Comparison of ENCODE assay signal across 16 mouse cellular contexts in genomic region chr7:127561340-127561858, GRCm38 (mm10). TPM values are rescaled to one million over a fixed set of nuclear protein-coding genes. Genes with fewer than 3 reads are reported as not detected.
DNase-seq lines count a peak whose midpoint lies in the region; ATAC-seq and TF ChIP-seq lines count a peak whose summit lies in the region.
"Had no signal": no experiment of that assay in that cellular context is flagged by ENCODE, and none has a peak within 500 bp of the region (broad histone marks: within the 10 kb centered on the region; RNA-seq: fewer than 3 reads in every experiment).

Gene Tmem265 (plus strand): TSS chr7:127561390.

- H3K4me2 ChIP-seq in kidney, embryonic 15.5 days, result no peak within 1 kb of the TSS
- H3K4me2 ChIP-seq in forebrain, embryonic 16.5 days (ENCODE audit: low read length), result no peak within 1 kb of the TSS
- H3K4me2 ChIP-seq: embryonic facial prominence, embryonic 12.5 days; intestine, embryonic 15.5 days; liver, embryonic 15.5 days; midbrain, embryonic 11.5 days had no signal

- no peaks in the 10 kb centered on the region for H3K4me1 ChIP-seq in kidney, adult 2 months (ENCODE audit: control insufficient read depth, insufficient read depth, low read length)
- H3K4me1 ChIP-seq in kidney, embryonic 15.5 days, result no peaks in the 10 kb centered on the region
- no peaks in the 10 kb centered on the region for H3K4me1 ChIP-seq in forebrain, embryonic 16.5 days (replicated peaks; ENCODE audit: control insufficient read depth, insufficient read depth, low read length)
- H3K4me1 ChIP-seq: embryonic facial prominence, embryonic 12.5 days; intestine, embryonic 15.5 days; liver, embryonic 15.5 days had no signal

- H3K9me3 ChIP-seq in kidney, embryonic 15.5 days (replicated peaks), result no peaks in the 10 kb centered on the region
- no peaks in the 10 kb centered on the region for H3K9me3 ChIP-seq in forebrain, embryonic 16.5 days (ENCODE audit: control insufficient read depth, low read length)
- H3K9me3 ChIP-seq: embryonic facial prominence, embryonic 12.5 days; intestine, embryonic 15.5 days; liver, embryonic 15.5 days had no signal

- H3K27ac ChIP-seq in kidney, adult 2 months (ENCODE audit: insufficient read depth, low read depth, low read length), result no peak within 1 kb of the TSS
- no peak within 1 kb of the TSS for H3K27ac ChIP-seq in kidney, embryonic 15.5 days
- no peak within 1 kb of the TSS for H3K27ac ChIP-seq in forebrain, embryonic 16.5 days (ENCODE audit: low read length)
- H3K27ac ChIP-seq: embryonic facial prominence, embryonic 12.5 days; intestine, embryonic 15.5 days; liver, embryonic 15.5 days had no signal

- no peaks in the 10 kb centered on the region for H3K27me3 ChIP-seq in kidney, adult 2 months (replicated peaks; ENCODE audit: control insufficient read depth, insufficient read depth, low read length)
- H3K27me3 ChIP-seq in kidney, embryonic 15.5 days, result no peaks in the 10 kb centered on the region
- no peaks in the 10 kb centered on the region for H3K27me3 ChIP-seq in forebrain, embryonic 16.5 days (replicated peaks; ENCODE audit: control insufficient read depth, insufficient read depth, low read length)
- H3K27me3 ChIP-seq: embryonic facial prominence, embryonic 12.5 days; intestine, embryonic 15.5 days; liver, embryonic 15.5 days had no signal

- H3K36me3 ChIP-seq in kidney, adult 2 months (ENCODE audit: control insufficient read depth, insufficient read depth, low read length), result peaks cover 15% of the 10 kb centered on the region
- peaks cover 91% of the 10 kb centered on the region for H3K36me3 ChIP-seq in kidney, embryonic 15.5 days
- peaks cover 37% of the 10 kb centered on the region for H3K36me3 ChIP-seq in forebrain, embryonic 16.5 days (ENCODE audit: control insufficient read depth, insufficient read depth)

- no peak within 1 kb of the TSS for H3K4me3 ChIP-seq in kidney, adult 2 months (ENCODE audit: insufficient read depth, low read depth, low read length)
- H3K4me3 ChIP-seq in kidney, embryonic 15.5 days (replicated peaks), result no peak within 1 kb of the TSS
- H3K4me3 ChIP-seq in forebrain, embryonic 16.5 days (replicated peaks; ENCODE audit: low read length), result no peak within 1 kb of the TSS
- H3K4me3 ChIP-seq: embryonic facial prominence, embryonic 12.5 days; intestine, embryonic 15.5 days; liver, embryonic 15.5 days; myocyte had no signal

- 69% methylated on average over 5 of the region's 5 CpGs for WGBS in kidney, adult 2 months
- 92% methylated on average over 5 of the region's 5 CpGs for WGBS in kidney, embryonic 15.5 days
- WGBS in forebrain, embryonic 16.5 days, result 93% methylated on average over 5 of the region's 5 CpGs

- TF ChIP-seq POLR2A in kidney, adult 2 months (IDR thresholded peaks at IDR 0.05; ENCODE audit: low read depth, low read length), result no peak

- no peak for ATAC-seq in kidney, embryonic 15.5 days (replicated peaks; ENCODE audit: low FRiP score)
- ATAC-seq in erythroid progenitor cell, adult 5-6 weeks (replicated peaks; ENCODE audit: low FRiP score, poor library complexity, severe bottlenecking), result 0 out of 2 replicates have a peak, but pooled peaks have one; percentile 23
- no peak for ATAC-seq in forebrain, embryonic 16.5 days

- no peak within 1 kb of the TSS for H3K9ac ChIP-seq in kidney, embryonic 15.5 days
- no peak within 1 kb of the TSS for H3K9ac ChIP-seq in forebrain, embryonic 16.5 days (replicated peaks; ENCODE audit: low read depth, low read length)
- H3K9ac ChIP-seq: embryonic facial prominence, embryonic 12.5 days; intestine, embryonic 15.5 days; liver, embryonic 15.5 days had no signal

- no peak for TF ChIP-seq CTCF in kidney, adult 2 months (conservative IDR thresholded peaks at IDR 0.05; ENCODE audit: insufficient read depth, insufficient read length, low read depth, low read length)

- DNase-seq in kidney, adult 2 months, result peak; percentile 35
- peak; percentile 35 for DNase-seq in urinary bladder, postnatal 14 days (ENCODE audit: low spot score)
- DNase-seq in urinary bladder, postnatal 4 days (ENCODE audit: low spot score in 2 of 2), result no peak
- DNase-seq in right cerebral cortex, adult 18-20 months, result no peak
- DNase-seq: adrenal gland, postnatal 25 days; cerebellum, adult 11 months; layer of hippocampus, adult 9-11 months; thymus, postnatal 4 days had no signal

RNA-seq across cellular contexts. Expression of gene Tmem265, which starts in this region (rescaled TPM):
- polyA plus RNA-seq in kidney, adult 2 months (2012; rRNA removed), result not detected in 2 replicates
- polyA plus RNA-seq in kidney, embryonic 15.5 days (2015; fragmentation: Nextera tagmentation; extraction: Ambion mirVana), result 8.7 and 10.4 TPM in 2 replicates
- total RNA-seq in erythroid progenitor cell, adult 5-6 weeks (2015; ENCODE audit: low replicate concordance), result 6.5 TPM in 1 of 2 replicates, not detected in the other
- 1.3 TPM in 1 of 2 replicates, not detected in the other for total RNA-seq in erythroid progenitor cell, adult 5-6 weeks (2017; ENCODE audit: low replicate concordance)
- polyA plus RNA-seq in forebrain, embryonic 16.5 days (2015; fragmentation: Nextera tagmentation; extraction: Ambion mirVana), result 4.0 and 6.2 TPM in 2 replicates
- total RNA-seq: adrenal gland, postnatal 25 days had no signal
- polyA plus RNA-seq: myocyte had no signal

Comparison
In these comparisons a context has a peak if more than half of its experiments do, and no peak if none do; other contexts are left out.
1. Peak in DNase-seq in kidney, adult 2 months; RNA of the gene not detected or under 1 TPM.